Mouse (Mus musculus) erythroblast, embryonic 14.5 days (primary cell): Measurements from ENCODE around the gene Edc4.

ENCODE experiments used
- GATA1 ChIP-seq: IDR thresholded peaks from 2 replicates; pipeline ENCODE4 v1.6.1; 2012; ENCODE audit warnings: low read length, inconsistent platforms, mixed read lengths
- TAL1 ChIP-seq: IDR thresholded peaks from 3 replicates; pipeline ENCODE4 v1.6.1; 2012; ENCODE audit warnings: low read length, inconsistent platforms, mixed read lengths

DNA sequence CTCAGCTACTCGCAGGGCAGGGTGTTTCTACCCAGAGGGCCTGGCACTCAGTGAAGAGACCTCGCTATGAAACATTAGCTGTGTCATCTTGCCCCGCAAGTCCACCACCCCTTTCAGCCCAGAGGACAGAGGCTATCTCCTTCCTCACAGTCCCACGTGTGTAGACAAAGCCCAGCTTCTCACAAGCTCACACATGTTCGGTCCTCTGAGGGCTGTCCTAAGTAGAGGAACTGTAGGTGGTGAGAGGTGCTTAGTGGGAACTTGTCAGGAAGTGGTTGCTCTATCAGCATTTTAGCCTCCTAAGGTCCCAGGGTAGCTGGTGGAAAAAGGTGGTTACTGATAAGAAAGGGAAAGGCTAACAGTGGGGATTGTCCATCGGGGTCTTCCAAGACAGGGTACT lies 54.4 kb downstream of the Edc4 start:
- TF ChIP-seq GATA1 (no peak), TAL1 (no peak)
